Mouse (Mus musculus) midbrain, postnatal 0 days (tissue): Measurements from ENCODE around the gene Luc7l3. TPM values are rescaled to one million over a fixed set of nuclear protein-coding genes. Genes with fewer than 3 reads are reported as not detected.

Experiments
- ATAC-seq: fragments of 200-750 bp; cut with Nextera tagmentation; 2 replicates; pipeline ENCODE4 v1.8.0; 2017; ENCODE audit warnings: moderate number of reproducible peaks, mild to moderate bottlenecking, moderate TSS enrichment, moderate library complexity; ENCODE audit not compliant: low FRiP score
- DNase-seq: peaks from one replicate; pipeline ENCODE4 v3.0.0-alpha.2; 2015; ENCODE audit warnings: low spot score
- H3K27ac ChIP-seq: fragments of 300-500 bp; sonication (generic); 2 replicates; pipeline ENCODE4 v1.5.1; 2014; ENCODE audit warnings: low read depth, mild to moderate bottlenecking, low read length, mixed read lengths
- H3K27me3 ChIP-seq: fragments of 300-500 bp; sonication (generic); 2 replicates; pipeline ENCODE4 v1.6.1; 2014; ENCODE audit warnings: low read length, control low read depth, mixed read lengths; ENCODE audit not compliant: insufficient read depth
- H3K36me3 ChIP-seq: fragments of 300-500 bp; sonication (generic); 2 replicates; pipeline ENCODE4 v1.6.1; 2014; ENCODE audit warnings: low read length, control low read depth, mixed read lengths; ENCODE audit not compliant: insufficient read depth
- H3K4me1 ChIP-seq: fragments of 300-500 bp; sonication (generic); 2 replicates; pipeline ENCODE4 v1.6.1; 2014; ENCODE audit warnings: mild to moderate bottlenecking, control low read depth, antibody characterized with exemption, low read length, mixed read lengths; ENCODE audit not compliant: insufficient read depth
- H3K4me2 ChIP-seq: fragments of 300-500 bp; sonication (generic); 2 replicates; pipeline ENCODE4 v1.6.1; 2014; ENCODE audit warnings: low read depth, mild to moderate bottlenecking, low read length, mixed read lengths; ENCODE audit not compliant: poor library complexity, severe bottlenecking
- H3K4me3 ChIP-seq: fragments of 300-500 bp; sonication (generic); 2 replicates; pipeline ENCODE4 v1.5.1; 2014; ENCODE audit warnings: low read depth, mild to moderate bottlenecking, low read length, moderate library complexity
- H3K9ac ChIP-seq: fragments of 300-500 bp; sonication (generic); replicated peaks from 2 replicates; pipeline ENCODE4 v1.6.1; 2014; ENCODE audit warnings: mild to moderate bottlenecking, low read length, moderate library complexity, mixed read lengths; ENCODE audit not compliant: poor library complexity, severe bottlenecking
- H3K9me3 ChIP-seq: fragments of 300-500 bp; sonication (generic); 2 replicates; pipeline ENCODE4 v1.6.1; 2016; ENCODE audit warnings: low read length, control low read depth
- CTCF ChIP-seq: IDR thresholded peaks from 2 replicates; pipeline ENCODE4 v1.5.1; 2016; ENCODE audit warnings: antibody characterized with exemption, mild to moderate bottlenecking
- WGBS: fragments of 180-500 bp; shearing (Covaris S2); extraction: QIAGEN DNeasy Blood & Tissue Kit; methylation state at CpG from one replicate; pipeline ENCODE4 v1.1.7; 2014; 5-methylcytosine and 5-hydroxymethylcytosine counted together
- polyA plus RNA-seq: library from polyadenylated mRNA; unstranded; fragments of >200 nt; fragmentation: Nextera tagmentation; extraction: Ambion mirVana; gene quantifications from 2 replicates; pipeline ENCODE4 v1.2.1, GENCODE M21; 2015
- total RNA-seq: library from RNA; depleted of rRNA; stranded (reverse); fragments of >200 nt; gene quantifications from 2 replicates; pipeline ENCODE4 v1.2.3, GENCODE M21; 2014

Luc7l3 gene
- total and polyA plus RNA-seq, 2 experiments from 2014 or later: 47.5 to 124 TPM

DNA sequence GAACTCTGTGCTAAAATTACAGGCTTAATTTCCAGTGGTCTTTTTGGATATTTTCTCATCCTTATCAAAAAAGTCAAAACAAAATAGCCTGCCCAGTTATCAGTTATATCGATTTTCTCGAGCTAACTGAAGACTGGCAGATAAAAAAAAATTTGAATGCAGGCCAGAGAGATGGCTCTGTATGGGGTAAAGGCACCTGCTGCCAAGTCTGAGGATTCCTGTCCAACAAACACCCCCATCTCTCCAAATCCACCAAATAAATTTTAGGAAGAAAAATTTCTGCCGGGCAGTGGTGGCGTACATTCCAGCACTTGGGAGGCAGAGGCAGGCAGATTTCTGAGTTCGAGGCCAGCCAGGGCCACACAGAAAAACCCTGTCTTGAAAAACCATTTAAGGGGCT, 3.7 kb downstream of the Luc7l3 start:
- Histone ChIP-seq H3K27me3 (no peaks in the 10 kb centered on the region), H3K9me3 (no peaks in the 10 kb centered on the region), H3K9ac (no peak overlapping the region), H3K4me1 (peaks cover 4% of the 10 kb centered on the region; the same call in 1 of the 2 replicates), H3K4me3 (no peak overlapping the region), H3K4me2 (no peak overlapping the region; the same call in 1 of the 2 replicates), H3K36me3 (no peaks in the 10 kb centered on the region), H3K27ac (no peak overlapping the region)
- TF ChIP-seq CTCF: no peak
- no peak for ATAC-seq
- DNase-seq: no peak
- 75% methylated on average over 5 of the region's 5 CpGs for WGBS

GRCm38 (mm10) chr11:94317515-94317914, 4.3 kb downstream of the Luc7l3 start:
- no peak overlapping the region; the same call in 1 of the 2 replicates for H3K4me2 ChIP-seq
- no peak overlapping the region for H3K27ac ChIP-seq
- H3K9me3 ChIP-seq: no peaks in the 10 kb centered on the region
- peaks cover 4% of the 10 kb centered on the region; the same call in 1 of the 2 replicates for H3K4me1 ChIP-seq
- H3K4me3 ChIP-seq: no peak overlapping the region
- H3K9ac ChIP-seq: no peak overlapping the region
- ATAC-seq (no peak), DNase-seq (no peak)
- no peak for TF ChIP-seq CTCF
- no peaks in the 10 kb centered on the region for H3K27me3 ChIP-seq
- 40% methylated on average over 4 of the region's 4 CpGs for WGBS
- H3K36me3 ChIP-seq: no peaks in the 10 kb centered on the region

- Histone ChIP-seq H3K4me2 (no peak overlapping the region), H3K9ac (no peak overlapping the region), H3K4me3 (no peak overlapping the region), H3K27ac (no peak overlapping the region), H3K36me3 (no peaks in the 10 kb centered on the region), H3K27me3 (no peaks in the 10 kb centered on the region), H3K9me3 (no peaks in the 10 kb centered on the region), H3K4me1 (peaks cover 4% of the 10 kb centered on the region; the same call in 1 of the 2 replicates)
- no peak for TF ChIP-seq CTCF
- ATAC-seq: no peak
- no peak for DNase-seq
- WGBS: 68% methylated on average over 1 of the region's 1 CpGs
Measured at GRCm38 (mm10) chr11:94317014-94317413, 4.8 kb downstream of the Luc7l3 start.

GRCm38 (mm10) chr11:94316528-94316927, 5.3 kb downstream of the Luc7l3 start:
- Histone ChIP-seq H3K4me2 (no peak overlapping the region), H3K27ac (no peak overlapping the region), H3K4me3 (no peak overlapping the region), H3K4me1 (peaks cover 4% of the 10 kb centered on the region; the same call in 1 of the 2 replicates), H3K36me3 (no peaks in the 10 kb centered on the region), H3K9me3 (no peaks in the 10 kb centered on the region), H3K27me3 (no peaks in the 10 kb centered on the region), H3K9ac (no peak overlapping the region)
- DNase-seq (no peak), ATAC-seq (no peak)
- no peak for TF ChIP-seq CTCF
- WGBS: 83% methylated on average over 2 of the region's 2 CpGs

DNA sequence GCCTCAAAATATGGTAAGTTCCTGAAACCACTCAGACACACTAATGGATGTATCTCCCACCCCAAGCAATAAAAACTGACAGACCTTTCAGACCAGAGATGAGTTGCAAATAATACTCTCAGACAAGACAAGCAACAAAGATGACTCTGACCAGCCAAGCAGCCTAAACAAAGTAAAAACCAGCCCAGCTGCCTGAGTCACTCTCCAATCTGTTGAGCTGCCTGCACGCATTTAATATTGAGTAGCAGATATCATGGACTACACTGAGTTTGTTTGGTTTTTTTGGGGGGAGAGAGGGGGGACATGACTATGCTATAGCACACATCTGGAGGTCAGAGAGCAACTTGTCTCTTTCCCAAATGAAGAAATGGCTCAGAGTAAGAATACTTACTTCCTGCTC, 6.5 kb downstream of the Luc7l3 start:
- H3K27me3 ChIP-seq: no peaks in the 10 kb centered on the region
- H3K4me2 ChIP-seq: no peak overlapping the region
- H3K27ac ChIP-seq: no peak overlapping the region
- DNase-seq (no peak), ATAC-seq (no peak)
- no peak overlapping the region for H3K4me3 ChIP-seq
- no peak for TF ChIP-seq CTCF
- peaks cover 4% of the 10 kb centered on the region; the same call in 1 of the 2 replicates for H3K4me1 ChIP-seq
- no peaks in the 10 kb centered on the region for H3K9me3 ChIP-seq
- 63% methylated on average over 1 of the region's 1 CpGs for WGBS
- no peak overlapping the region for H3K9ac ChIP-seq
- no peaks in the 10 kb centered on the region for H3K36me3 ChIP-seq

- H3K4me2 ChIP-seq: no peak overlapping the region
- 73% methylated on average over 2 of the region's 2 CpGs for WGBS
- no peak for ATAC-seq
Measured at GRCm38 (mm10) chr11:94314098-94314652, 7.6 kb downstream of the Luc7l3 start.

More at GRCm38 (mm10) chr11:94314098-94314652, 7.6 kb downstream of the Luc7l3 start:
- no peaks in the 10 kb centered on the region for H3K36me3 ChIP-seq
- no peak overlapping the region for H3K9ac ChIP-seq
- H3K27ac ChIP-seq: no peak overlapping the region
- no peak for DNase-seq
- no peak for TF ChIP-seq CTCF
- no peaks in the 10 kb centered on the region; the same call in 1 of the 2 replicates for H3K4me1 ChIP-seq
- no peaks in the 10 kb centered on the region for H3K9me3 ChIP-seq
- H3K27me3 ChIP-seq: no peaks in the 10 kb centered on the region
- H3K4me3 ChIP-seq: no peak overlapping the region
